Mouse (Mus musculus): Measurements from ENCODE around the gene Parvb.

GRCm38 (mm10) chr15:84210941-84211340 is 20.9 kb upstream of the Parvb start:
- TF ChIP-seq CTCF (conservative IDR thresholded peaks at IDR 0.05; ENCODE audit: insufficient read depth, insufficient read length, low read depth, low read length) (no peak), POLR2A (IDR thresholded peaks at IDR 0.05; ENCODE audit: low read depth, low read length) (no peak)

Measured in kidney, adult 2 months (tissue).